Mouse (Mus musculus) kidney, adult 9 months (tissue): ENCODE results near the gene Prkn.

Source experiments
- DNase-seq: peaks from one replicate; pipeline ENCODE4 v3.0.0; 2022

Prkn gene

DNA sequence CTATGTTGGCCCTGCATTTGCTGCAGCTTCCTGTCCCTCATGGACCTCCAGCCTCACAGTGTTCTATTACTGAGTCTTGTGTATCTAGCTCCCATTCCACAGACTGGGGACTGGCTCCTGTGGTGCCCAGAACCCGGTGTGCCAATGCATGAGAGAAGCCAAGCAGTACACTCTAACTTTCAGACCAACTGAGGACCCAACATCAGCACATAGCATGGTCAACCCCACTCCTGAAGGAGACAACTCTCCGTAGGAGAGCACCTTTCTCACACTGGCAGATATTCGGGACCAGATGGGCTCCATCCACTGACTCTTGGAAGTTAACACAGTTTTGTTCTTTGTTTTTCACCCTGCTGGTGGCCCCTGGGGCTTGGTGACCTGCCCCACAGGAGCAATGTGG is 1026.0 kb downstream of the Prkn start:
- DNase-seq, result no peak

DNA sequence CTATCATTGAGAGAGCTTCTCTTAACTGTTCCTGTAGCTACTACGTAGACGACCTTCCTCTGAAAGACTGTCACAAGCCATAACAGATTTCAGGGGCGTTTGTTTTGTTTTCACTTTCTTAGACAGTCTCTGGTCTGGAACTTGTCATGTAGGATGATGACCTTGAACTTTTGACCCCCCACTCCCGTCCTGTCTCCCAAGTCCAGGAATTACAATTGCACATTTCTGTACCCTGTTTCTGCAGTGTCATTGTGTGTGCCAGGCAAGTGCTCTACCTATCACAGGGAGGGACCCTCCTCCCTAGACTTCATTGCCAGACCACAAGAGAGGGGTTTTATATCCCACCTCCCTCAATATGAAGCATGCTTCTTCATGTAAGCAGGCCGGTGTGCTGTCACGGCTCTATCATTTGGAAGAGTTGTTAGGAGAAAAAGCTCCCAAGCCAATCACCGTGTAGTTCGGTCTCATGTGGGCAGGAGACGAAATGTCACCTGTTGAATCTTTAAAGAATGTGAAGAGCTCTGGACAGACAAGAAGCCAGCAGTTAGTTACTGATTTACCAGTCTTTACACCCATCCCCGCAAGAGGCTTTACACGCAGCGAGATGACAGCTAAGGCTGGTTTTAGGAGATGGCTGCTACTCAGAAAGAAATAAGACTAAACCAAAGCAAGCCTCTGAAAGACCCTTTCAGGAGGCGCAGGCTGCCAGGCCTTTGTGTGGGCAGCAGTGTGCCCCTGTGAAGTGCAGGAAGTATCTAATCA is 1027.3 kb downstream of the Prkn start:
- DNase-seq, result peak; percentile 17

DNA sequence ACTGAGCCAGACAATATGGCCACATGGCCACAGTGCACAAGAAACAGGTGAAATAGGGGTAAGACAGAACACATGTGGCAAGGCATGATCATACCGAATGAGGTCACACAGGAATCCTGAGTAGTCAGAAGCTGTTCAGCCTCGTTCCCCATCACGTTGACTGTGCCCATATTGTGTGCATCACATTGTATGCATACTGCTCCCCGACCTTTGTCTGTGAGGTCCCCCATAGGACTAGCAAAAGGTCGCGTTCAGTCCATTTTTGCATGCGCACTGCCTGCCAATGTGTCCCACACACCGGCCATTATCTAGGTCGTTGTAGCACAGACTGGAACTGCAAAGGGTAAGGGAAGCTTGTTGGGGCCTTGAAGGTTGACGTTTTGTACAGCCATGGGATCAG is 1030.4 kb downstream of the Prkn start:
- no peak for DNase-seq

DNA sequence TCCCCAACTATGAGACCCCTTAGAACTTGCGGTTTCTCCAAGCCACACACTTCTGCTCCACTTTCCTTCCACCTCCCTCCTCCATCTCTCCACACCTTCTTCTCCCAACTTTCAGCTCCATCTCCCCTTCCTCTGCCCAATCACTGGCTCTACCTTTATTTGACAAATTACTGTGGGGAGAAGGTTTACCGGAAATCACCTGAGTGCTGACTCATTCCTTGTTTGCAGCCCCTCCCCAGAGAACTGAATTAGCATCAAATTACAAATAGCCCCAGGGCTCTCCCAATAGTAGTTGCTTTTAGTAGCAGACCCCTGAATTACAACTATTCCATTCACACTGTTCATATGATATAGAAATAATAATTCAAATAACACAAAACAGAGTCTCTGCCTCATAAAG is 1036.1 kb downstream of the Prkn start:
- no peak for DNase-seq

DNA sequence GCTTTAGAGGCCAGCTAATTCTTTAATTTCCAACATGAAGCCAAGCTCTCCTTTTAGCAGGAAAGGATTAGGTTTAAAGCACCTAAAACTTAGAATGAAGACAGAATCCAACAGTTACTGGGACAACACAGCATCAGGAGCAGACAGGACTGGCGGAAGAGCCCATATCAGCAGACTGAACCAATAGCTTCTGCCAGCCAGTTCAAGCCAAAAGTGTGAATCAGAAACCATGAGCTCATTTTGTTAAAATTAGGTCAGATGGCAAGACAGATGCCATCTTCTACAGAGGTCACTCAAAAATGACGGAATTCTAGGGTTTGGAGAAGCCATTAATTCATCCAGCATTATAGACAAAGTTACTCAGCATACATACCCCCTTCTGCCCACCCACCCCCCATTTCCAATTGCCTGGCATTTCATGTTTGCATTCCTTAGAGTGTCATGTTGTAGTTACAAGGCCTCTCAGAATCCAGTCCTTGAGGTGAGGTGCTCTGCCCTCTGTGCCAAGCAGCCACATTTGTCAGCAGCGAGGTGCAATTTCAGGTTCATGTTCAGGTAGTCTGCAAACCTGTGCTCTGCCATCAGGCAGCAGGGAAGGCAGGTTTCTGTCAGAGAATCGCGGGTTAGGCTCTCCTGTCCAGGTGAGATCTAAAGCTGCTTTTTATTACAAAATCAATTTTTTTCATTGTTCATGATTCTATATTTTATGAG is 1041.1 kb downstream of the Prkn start:
- no peak for DNase-seq

DNA sequence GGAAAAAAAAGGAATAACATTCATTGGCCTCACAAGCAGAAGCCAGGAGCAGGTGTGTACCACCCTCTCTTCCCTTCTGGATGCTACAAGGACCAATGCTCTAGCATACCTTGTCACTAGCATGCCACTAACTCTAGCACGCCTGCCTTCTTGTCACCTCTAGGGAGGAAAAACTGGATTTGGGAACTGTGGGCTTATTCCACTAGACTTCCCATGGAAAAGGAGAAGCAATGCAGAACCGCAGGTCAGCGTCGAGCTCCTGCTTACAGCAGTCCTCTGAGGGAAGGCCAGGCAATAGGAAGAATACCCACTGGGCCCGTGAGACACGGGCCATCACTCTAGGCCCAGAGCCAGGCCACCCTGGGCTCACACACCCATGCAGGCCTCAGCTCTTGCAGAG is 1045.4 kb downstream of the Prkn start:
- no peak for DNase-seq

DNA sequence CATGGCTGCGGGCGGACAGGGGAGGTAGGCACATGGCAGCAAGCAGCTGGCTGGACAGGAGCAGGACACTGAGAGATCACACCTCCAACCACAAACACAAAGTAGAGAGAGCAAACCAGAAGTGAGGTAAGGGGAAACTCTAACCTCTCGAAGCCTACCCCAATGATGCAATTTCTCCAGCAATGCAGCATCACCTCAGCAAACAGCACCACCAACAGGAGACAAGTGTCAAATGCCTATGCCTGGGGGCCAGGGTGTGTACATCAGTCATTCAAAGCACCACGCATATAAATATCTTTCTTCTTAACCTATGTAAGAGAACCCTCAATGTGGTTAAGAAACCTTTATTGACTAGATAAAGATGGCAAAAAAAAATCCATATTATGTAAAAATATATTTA is 1046.8 kb downstream of the Prkn start:
- no peak for DNase-seq

DNA sequence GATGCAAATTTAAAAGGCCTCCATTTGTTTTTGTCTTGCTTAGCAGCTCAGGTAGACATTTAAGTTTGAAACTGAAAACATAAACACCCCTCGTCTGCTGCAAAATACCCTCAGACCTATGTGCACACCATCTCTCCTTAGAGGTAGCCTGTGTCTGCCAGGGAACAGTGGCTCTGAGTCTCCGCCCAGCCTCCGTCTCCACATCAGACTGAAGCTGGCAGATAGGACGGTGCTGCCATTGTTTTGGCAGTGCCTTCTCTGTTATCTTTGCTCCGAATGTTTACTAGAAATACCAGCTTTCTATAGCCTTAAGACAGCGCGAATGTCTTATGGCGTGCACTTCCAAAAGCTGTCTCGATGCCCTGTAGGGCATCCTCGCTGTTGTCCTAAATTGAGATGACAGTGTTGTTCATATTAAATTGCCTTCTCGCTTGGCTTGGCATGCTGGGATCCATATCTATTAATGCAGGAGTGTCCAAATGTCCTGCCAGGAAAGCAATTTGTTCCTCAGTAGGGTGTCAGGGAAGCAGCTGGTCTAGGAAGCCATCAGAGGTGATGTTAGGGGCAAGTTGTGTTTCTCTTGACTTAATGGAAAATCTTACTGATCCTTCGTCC is 1047.5 kb downstream of the Prkn start:
- DNase-seq, result no peak

DNA sequence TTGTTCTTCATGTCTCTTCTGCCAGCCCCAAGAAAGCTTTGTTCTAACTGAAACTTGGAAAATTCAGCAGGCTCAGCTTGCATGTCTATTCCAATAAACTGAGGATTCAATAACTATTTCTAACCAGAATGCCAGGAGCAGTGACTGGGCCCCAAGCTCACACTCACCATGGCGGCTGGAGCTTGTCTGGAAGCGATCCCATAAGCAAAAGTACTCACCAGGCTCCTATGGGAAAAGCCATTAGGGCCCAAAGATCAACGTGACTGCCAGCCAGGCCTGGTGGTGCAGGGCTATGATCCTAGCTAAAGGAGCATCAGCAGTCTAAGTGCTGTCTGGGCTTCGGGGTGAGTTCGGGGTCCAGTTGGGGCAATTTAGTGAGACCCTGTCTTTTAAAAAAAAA is 1048.6 kb downstream of the Prkn start:
- DNase-seq, result no peak

DNA sequence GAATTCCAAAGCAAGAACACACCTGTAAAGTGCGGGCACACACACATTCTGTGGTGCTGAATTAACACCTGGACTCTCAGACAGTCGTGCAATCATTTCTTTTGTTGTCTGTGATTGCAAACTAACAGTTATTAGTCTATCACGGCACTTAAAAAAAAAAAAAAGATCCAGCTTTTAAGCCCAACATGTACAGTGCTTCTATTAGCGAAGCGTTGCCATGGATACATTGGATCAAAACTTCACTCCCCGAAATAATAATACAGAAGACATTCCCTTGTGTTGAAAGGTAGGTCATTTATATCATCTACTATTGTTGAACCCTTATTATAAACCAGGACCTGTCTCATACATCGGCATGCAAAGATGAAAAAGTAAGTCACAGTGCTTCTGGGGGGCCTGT is 1060.1 kb downstream of the Prkn start:
- DNase-seq, result no peak

DNA sequence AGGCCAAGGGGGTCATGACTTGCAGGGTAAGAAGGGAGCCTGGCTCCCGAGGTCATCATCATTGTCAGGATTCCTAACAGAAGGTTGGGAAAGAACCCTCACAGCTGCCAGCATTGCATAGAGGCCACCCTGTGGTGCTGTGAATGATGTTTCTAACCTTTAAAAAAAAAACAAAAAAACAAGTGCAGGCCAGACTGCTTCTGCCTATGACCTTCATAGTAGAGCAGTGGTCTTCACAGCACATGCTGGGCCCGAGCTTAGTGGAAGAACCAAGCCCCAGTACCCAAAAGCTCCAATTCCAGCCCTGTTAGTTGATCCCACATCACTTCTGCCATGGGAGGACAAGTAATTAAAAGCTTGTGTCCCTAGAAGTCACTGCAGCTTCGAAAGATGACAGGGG is 1061.5 kb downstream of the Prkn start:
- DNase-seq, result no peak

DNA sequence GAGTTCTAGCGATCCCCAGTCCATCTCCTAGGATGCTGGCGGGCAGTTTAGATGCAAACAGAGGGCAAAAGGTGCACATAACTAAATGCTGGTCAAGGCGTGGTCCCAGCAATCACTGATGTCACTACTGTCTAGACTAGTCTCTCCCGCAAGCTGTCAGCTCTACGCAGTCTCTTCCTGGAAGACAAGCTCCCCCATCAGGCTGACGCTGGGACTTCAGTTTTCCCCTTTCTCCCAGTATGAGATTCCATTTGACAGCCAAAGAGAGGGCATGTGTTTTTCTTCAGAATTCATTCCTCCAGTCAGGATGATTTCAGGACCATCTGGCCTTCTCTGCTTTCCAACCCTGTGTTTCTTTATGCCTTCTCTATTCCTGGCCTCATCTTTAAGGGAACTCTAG is 1062.8 kb downstream of the Prkn start:
- DNase-seq, result no peak

DNA sequence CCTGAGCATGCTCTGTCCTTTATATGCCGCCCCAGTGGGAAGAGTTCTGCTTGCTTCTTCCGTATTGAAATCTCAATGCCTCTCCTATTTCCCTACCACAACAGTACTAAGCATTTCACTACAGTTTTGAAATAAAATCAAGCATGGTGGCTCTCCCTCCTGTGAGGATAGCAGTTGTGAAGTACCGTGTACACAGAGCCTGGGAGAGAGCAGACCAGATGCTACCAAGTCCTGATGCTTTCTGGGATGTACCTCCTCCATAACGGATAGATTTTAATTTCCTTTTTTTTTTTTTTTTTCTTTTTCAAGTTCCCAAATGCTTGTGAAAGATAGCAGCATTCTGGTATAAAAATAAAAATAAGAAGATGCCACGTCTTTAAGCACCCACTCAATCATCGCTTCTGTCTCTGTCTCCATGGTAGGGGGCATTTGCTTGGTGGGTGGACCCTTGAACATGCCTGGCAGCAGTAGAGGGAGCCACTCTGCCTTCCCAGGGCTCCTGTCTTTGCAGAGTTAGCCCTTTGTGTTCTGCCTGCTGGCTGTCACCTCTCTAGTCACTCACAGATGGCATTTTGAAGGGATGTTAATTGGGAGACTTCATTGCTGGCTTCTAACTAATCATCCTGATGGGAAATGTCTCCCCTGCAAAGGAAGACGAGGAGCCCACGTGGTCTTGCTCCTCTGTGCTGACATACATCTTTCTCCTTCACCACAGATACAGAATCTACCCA is 1070.6 kb downstream of the Prkn start:
- DNase-seq, result no peak

DNA sequence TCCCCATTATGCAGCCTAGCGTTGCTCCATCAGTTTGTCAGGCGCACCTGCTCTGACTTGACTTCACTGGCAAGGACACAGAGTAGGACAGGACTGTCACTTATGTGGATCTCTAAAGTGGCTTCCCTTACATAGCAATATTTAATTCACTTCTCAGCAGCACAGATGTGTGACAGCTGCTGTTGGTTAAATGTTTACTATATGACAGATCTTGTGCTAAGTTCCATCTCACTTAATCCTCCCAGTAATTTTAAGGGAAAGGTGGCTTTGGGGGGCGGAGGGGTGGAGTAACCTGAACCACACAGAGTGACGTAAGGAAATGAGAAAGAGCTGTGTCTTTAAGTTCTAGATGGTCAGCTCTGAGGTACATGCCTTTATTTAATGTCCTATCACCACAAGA is 1072.0 kb downstream of the Prkn start:
- DNase-seq, result no peak

DNA sequence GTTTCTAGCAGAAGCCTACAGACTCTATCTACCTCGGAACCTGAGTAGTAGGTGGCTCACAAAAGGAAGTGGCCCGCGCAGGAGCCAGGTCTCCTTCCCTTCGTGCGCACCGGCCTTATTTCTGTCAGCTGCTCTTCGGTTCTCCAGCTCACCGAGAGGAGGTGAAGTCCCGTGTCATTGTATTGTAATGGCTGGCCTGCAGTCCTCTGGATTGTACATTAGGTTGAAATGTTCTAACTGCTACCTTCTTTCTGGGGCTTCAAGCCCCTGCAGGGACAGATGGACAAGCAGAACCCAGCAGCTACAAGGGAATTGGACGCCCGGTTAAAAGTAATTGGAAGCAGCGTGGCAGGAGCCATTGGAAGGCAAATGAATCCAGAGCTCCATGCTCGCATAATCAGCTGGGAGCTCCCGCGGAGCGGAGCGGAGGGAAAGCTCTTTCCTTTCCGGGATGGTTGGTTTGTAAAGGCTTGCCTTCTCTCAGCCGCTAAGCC is 1072.7 kb downstream of the Prkn start:
- DNase-seq, result peak; percentile 9

DNA sequence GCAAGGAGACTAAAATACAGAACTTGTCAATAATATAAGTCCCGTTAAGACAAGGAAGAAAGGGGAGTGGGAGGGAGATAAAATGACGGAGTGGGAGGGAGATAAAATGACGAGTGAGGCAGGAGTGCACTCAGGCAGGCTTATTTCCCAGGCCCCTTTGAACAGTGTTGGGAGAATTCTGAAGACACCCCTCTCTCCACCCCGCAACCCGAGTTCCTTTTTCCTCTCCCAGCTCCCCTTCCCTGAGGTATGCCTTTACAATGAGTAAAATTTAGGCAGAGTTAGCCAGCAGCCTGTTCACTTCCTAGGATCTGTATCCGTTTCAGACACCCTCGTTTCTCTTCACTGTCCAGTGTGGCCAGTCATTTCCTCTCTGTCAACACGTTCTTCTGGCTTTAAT is 1073.4 kb downstream of the Prkn start:
- no peak for DNase-seq

DNA sequence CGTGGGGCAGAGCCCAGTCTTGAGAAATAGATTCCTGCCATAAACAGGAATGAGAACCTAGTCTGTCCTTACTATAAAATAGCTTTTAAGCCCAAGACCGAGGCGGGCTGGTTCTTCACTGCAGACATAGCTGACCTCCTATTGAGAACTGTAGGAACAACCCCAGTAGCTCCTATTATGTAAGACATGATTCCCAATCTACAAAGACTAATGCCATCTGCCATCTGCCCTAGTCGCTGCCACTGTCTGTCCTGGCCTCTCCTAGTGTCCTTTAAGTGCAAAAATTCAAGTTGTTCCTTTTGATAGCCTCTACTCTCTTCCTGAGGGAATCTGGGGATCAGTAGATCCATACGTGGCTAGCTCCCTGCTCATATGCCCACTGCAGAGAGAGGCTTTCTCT is 1074.3 kb downstream of the Prkn start:
- no peak for DNase-seq

DNA sequence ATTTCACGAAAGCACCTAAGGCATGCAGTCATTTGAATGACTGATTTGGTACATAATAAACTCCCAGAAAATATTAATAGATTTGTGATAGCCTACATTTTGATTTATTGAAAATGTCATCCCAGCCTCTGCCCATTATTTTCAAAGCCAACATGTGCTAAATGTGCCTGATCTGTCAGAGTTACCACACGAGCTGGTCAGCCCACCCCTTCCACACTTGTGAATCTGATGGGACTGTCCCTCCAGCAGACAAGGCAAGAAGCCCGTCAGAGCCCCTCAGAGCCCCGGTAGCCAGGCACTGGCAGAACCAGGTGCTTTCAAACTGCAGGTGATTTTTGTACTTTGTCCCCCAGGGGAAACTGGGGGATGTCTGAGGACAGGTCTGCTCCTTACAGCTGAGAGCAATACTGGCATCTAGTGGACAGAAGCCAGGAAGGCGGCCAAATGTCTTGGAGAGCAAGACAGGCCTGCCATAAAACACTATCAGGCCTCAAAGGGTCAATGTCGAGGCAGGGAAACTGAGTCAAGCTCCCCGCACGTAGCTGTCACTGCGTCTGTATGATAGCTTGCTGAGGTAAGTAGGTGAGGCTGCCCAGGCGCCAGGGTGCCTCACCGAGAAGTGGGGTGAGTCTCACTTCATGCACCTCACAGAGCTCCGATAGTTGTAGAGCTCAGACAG is 1078.1 kb downstream of the Prkn start:
- DNase-seq, result peak; percentile 67

DNA sequence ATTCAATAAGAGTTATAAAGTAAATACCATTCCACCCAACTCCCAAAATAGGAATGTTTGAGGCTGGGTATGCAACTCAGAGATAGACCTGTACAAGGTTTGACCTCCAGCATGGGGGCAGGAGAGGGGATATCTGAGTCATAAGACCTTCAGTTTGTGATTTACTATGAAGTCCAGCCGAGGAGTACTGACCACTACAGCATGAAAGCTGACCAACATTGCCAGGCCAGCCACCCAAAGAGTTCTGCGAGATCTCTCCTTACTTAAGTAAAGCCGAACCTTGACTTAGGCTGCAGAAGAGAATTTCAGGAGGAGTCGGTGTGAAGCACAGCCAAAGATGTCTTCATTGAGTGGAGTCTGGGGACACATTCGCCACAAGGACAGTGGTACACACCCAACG is 1079.4 kb downstream of the Prkn start:
- no peak for DNase-seq

DNA sequence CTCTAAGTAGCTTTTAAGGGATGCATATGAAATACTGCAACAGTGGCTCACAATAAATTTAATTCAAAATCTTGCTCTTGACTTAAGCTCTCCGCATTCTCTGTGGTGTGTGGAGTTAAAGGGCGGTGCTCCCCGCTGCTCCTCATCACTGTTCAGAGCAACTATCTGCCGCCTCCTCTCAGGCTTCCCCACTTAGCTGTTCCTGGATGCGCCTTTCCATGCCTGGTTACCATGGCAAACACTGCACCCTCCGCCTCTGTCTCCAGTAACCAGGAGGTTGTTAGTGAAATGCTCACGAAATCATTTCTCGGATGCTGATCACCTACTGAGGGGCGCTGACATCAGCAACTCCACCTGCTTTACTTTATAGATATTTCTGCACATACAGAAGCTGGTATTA is 1080.8 kb downstream of the Prkn start:
- DNase-seq, result no peak

DNA sequence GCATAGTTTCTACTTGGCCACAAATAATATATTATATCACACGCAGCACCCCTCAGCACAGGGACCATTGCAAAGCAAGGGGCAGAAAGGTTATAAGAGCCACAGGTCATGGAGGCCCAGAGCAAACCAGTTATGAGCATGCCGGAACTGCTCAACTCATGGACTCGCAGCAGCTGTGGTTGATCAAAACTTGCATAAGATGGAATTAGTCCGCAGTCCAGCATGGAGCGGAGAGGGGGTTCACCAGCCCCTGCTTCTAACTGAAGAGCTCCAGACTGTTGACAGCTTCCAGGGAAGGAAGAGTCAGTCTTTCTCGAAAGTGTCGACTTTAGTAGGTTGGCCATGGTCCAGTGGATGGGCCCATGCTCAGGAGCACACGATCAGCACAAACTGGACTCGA is 1083.8 kb downstream of the Prkn start:
- DNase-seq, result no peak

DNA sequence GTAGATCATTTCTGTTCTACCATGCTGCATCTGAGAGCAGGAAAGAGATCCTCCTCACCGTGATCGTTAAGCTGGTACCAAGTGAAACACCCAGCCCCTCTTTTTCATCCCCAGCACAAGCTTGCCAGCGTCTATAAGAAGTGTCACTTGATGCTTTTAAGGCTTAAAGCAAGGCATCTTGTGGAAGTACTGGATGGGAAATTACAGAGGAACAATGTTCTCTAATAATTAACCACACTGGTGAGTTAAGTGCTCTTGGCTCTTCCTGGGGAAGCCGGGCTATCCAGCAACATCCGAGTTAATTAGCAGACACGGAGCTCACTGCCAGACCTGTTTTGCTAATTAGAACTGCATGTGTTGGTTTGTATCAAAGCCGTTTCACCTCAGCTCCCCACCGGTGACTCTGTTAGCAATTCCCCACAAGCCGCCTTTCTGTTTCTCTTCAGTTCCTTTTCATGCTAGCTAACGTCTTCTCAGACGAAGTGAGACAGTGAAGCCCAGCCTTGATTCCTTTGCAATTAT is 1086.7 kb downstream of the Prkn start:
- DNase-seq, result peak; percentile 89

DNA sequence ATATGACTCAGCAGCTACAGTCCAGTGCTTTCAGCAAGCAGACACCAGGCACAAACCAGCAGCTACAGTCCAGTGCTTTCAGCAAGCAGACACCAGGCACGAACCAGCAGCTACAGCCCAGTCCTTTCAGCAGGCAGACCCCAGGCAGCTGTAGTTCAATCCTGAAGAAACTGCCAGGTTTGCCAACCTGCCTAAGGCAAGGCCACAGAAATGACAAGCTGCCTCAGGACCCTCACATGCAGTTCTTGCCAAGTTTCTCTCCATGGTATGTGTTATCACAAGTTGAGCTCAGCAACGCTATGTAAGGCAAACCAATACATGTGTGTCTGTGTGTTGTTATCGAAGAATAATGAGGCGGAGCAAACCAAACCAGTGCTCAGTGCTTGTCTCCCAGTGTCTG is 1091.5 kb downstream of the Prkn start:
- DNase-seq, result no peak
